Mouse (Mus musculus) forebrain, embryonic 13.5 days (tissue): ENCODE measurements at regions not wholly inside any gene's neighbourhood (a gene's known extent, or its start where the extent isn't known, plus 50 kb on each side); places are given as distances from the start of the nearest gene placed in this dataset.
A peak's percentile ranks its signal among the peaks of the same experiment; 100 is the strongest.
"Not testable (repeated sequence)": the region's sequence is repeated elsewhere in the genome, so short reads cannot be mapped to it uniquely, and the experiment has no call there.

Experiments
- ATAC-seq: fragments of 200-750 bp; cut with Nextera tagmentation; 2 replicates; pipeline ENCODE4 v1.8.0; 2017
- H3K27ac ChIP-seq: fragments of 300-500 bp; sonication (generic); 2 replicates; pipeline ENCODE4 v1.5.1; 2015; ENCODE audit warnings: inconsistent platforms, mild to moderate bottlenecking, moderate library complexity
- H3K27me3 ChIP-seq: fragments of 300-500 bp; sonication (generic); 2 replicates; pipeline ENCODE4 v1.6.1; 2015; ENCODE audit warnings: mild to moderate bottlenecking, inconsistent platforms
- H3K36me3 ChIP-seq: fragments of 300-500 bp; sonication (generic); 2 replicates; pipeline ENCODE4 v1.6.1; 2015; ENCODE audit warnings: mild to moderate bottlenecking, inconsistent platforms; ENCODE audit not compliant: poor library complexity, severe bottlenecking
- H3K4me1 ChIP-seq: fragments of 300-500 bp; sonication (generic); 2 replicates; pipeline ENCODE4 v1.6.1; 2015; ENCODE audit warnings: inconsistent platforms
- H3K4me2 ChIP-seq: fragments of 300-500 bp; sonication (generic); 2 replicates; pipeline ENCODE4 v1.6.1; 2015; ENCODE audit warnings: inconsistent platforms, mild to moderate bottlenecking, moderate library complexity
- H3K4me3 ChIP-seq: fragments of 300-500 bp; sonication (generic); 2 replicates; pipeline ENCODE4 v1.5.1; 2015; ENCODE audit warnings: mild to moderate bottlenecking, inconsistent platforms
- H3K9ac ChIP-seq: fragments of 300-500 bp; sonication (generic); 2 replicates; pipeline ENCODE4 v1.6.1; 2015; ENCODE audit warnings: mild to moderate bottlenecking, inconsistent platforms
- H3K9me3 ChIP-seq: fragments of 300-500 bp; sonication (generic); replicated peaks from 2 replicates; pipeline ENCODE4 v1.6.1; 2016; ENCODE audit warnings: inconsistent platforms
- WGBS: fragments of 180-500 bp; shearing (Covaris S2); methylation state at CpG from one replicate; pipeline ENCODE4 v1.1.7; 2015; 5-methylcytosine and 5-hydroxymethylcytosine counted together

DNA sequence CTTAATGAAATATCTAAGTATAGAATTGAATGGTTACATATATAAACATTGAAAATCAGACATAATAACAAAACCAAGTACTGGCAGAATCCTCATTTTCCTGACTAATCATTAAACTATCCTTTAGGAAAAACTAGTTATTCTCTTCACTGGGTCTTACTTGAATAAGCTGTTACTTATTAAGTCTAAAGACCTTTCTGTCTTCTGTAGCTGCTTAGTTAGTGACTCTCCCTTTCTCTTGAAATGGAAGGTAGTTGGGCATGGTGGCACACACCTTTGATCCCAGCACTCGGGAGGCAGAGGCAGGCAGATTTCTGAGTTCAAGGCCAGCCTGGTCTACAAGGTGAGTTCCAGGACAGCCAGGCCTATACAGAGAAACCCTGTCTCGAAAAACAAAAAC lies 135.9 kb upstream of the Abcb5 start:
- not testable (repeated sequence) for H3K27me3 ChIP-seq, H3K9me3 ChIP-seq, H3K4me1 ChIP-seq, H3K27ac ChIP-seq, H3K36me3 ChIP-seq, H3K9ac ChIP-seq, H3K4me2 ChIP-seq, H3K4me3 ChIP-seq, ATAC-seq
- 85% methylated on average over 2 of the region's 2 CpGs for WGBS

DNA sequence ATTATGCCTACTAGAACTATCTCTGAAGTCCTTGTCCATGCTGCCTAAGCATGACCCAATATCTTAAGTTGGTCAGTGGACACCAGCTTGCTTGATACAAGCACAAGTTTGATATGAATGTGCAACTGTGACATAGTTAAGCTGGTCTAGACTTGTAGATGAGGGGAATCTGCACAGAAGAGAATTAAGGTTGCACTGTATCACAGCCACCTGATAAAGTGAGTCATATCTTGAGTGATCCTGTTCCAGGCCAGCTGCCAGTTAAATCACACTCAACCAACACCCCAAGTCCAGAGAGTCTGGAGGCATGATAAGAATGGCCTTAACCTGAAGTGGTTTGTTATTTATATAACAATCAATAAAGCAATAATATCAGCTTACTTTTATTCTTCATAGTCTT lies 133.5 kb upstream of the Abcb5 start:
- Histone ChIP-seq H3K4me1 (no peaks in the 10 kb centered on the region), H3K4me2 (no peak overlapping the region), H3K27ac (no peak overlapping the region), H3K9me3 (no peaks in the 10 kb centered on the region), H3K4me3 (no peak overlapping the region), H3K9ac (no peak overlapping the region), H3K36me3 (no peaks in the 10 kb centered on the region), H3K27me3 (no peaks in the 10 kb centered on the region)
- ATAC-seq, result no peak

DNA sequence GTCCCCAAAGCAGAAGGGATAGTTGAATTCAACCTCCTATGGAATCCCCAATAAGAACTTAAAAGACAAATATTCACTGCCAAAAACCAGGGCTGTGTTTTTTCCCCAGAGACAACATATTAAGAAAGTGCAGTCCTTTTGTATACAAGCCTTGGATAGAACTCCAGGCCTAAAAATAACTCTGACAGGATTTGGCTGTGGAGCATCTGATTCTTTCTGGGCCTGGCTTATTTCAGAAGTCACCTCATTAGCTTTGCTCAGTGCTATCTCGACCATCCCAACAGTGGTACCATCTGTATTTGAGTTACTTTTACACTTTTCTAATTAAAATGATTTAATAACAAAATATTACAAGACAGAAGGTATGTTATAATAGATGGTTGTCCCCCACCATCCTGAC lies 131.6 kb upstream of the Abcb5 start:
- WGBS, result 60% methylated on average over 1 of the region's 1 CpGs
- no peak overlapping the region for H3K9ac ChIP-seq
- no peak for ATAC-seq
- no peak overlapping the region for H3K4me2 ChIP-seq
- H3K4me1 ChIP-seq, result no peaks in the 10 kb centered on the region
- no peak overlapping the region for H3K4me3 ChIP-seq
- H3K27me3 ChIP-seq, result no peaks in the 10 kb centered on the region
- H3K9me3 ChIP-seq, result no peaks in the 10 kb centered on the region
- no peak overlapping the region for H3K27ac ChIP-seq
- H3K36me3 ChIP-seq, result no peaks in the 10 kb centered on the region

DNA sequence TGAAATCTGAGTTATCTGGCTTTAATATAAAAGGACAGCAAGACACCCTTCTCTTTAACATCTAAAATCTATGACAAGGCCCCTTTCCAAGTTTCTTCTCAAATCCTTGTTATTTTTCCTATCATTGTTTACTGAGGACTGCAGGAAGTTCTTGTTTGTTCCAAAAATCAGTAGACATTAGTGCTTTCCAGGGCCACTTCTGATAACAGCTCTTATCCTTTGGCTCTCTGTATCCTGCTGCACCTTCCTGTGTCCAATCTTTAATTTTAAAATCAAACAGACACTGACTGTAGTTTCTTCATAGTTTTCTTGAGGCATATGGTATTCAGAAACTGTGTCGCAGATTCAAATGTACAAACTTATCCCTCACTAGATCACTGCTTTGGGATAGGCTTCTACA lies 128.1 kb upstream of the Abcb5 start:
- H3K9ac ChIP-seq, result no peak overlapping the region
- no peaks in the 10 kb centered on the region for H3K36me3 ChIP-seq
- H3K27ac ChIP-seq, result no peak overlapping the region
- H3K4me3 ChIP-seq, result no peak overlapping the region
- 98% methylated on average over 1 of the region's 1 CpGs for WGBS
- no peaks in the 10 kb centered on the region for H3K27me3 ChIP-seq
- no peak overlapping the region for H3K4me2 ChIP-seq
- no peaks in the 10 kb centered on the region for H3K9me3 ChIP-seq
- no peaks in the 10 kb centered on the region for H3K4me1 ChIP-seq
- no peak for ATAC-seq

DNA sequence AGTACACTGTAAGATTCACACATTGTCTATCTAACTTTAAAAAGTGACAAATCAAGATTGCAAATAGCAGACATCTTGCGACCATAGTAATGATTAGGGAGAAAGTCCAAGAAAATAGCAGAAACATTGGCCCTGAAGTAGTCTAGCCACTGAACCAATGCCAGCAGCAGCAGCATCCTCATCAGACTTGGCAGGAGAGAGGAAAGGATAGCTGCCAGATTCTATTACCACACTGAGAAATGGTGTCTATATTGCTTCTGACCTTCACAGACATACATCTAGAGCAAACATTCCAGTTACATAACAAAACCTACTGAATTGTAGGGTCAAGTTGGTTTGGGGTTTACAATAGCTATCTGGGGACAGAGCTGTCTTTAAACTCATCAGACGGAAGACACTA lies 127.2 kb upstream of the Abcb5 start:
- WGBS, result 91% methylated on average over 2 of the region's 2 CpGs
- Histone ChIP-seq H3K4me1 (no peaks in the 10 kb centered on the region), H3K4me2 (no peak overlapping the region), H3K36me3 (no peaks in the 10 kb centered on the region), H3K27ac (no peak overlapping the region), H3K4me3 (no peak overlapping the region), H3K9me3 (no peaks in the 10 kb centered on the region), H3K27me3 (no peaks in the 10 kb centered on the region), H3K9ac (no peak overlapping the region)
- no peak for ATAC-seq

DNA sequence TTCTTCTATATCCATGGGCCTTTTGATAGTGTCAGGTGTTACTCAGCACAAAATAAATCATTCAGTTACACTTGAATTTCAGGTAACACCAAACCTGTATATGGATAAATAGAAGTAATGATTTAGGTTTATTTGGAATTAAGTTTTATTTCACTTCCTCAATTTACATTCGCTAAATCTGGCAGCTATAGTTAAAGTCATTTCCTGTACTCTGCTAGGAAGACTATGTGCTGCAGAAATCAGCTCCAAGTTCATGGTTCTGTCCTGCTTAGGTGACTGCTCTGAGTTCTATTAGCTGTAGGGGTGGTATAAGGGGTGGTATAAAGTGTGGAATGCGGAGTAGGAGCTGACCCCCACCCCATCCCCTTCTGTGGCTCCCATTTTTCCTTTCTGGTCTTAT lies 123.1 kb upstream of the Abcb5 start:
- Histone ChIP-seq H3K9ac (no peak overlapping the region), H3K4me3 (no peak overlapping the region), H3K27ac (no peak overlapping the region), H3K36me3 (no peaks in the 10 kb centered on the region), H3K9me3 (no peaks in the 10 kb centered on the region), H3K4me1 (no peaks in the 10 kb centered on the region), H3K27me3 (no peaks in the 10 kb centered on the region), H3K4me2 (no peak overlapping the region)
- no peak for ATAC-seq
- WGBS, result 93% methylated on average over 2 of the region's 2 CpGs

DNA sequence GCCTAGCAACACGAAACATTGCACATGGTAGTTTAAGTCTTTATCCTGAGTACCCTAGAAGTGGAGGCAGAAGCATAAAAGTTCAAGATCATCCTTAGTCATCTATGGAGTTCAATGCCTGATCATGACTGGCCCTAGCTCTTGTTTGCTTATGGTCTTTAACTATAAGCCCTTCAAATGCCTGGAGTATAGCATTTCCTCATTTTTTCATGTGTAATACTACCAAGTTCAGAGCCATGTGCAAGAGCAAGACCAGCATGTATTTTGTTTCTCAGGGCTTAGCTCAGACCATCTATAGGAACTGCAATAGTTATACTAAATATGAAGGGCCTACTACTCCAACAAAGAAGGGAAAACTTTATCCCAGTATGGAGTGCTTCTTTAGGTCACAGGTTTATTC lies 122.4 kb upstream of the Abcb5 start:
- no peak overlapping the region for H3K4me3 ChIP-seq
- no peaks in the 10 kb centered on the region for H3K4me1 ChIP-seq
- H3K27me3 ChIP-seq, result no peaks in the 10 kb centered on the region
- WGBS, result 95% methylated on average over 1 of the region's 1 CpGs
- H3K9ac ChIP-seq, result no peak overlapping the region
- H3K27ac ChIP-seq, result no peak overlapping the region
- H3K4me2 ChIP-seq, result no peak overlapping the region
- H3K9me3 ChIP-seq, result no peaks in the 10 kb centered on the region
- no peak for ATAC-seq
- H3K36me3 ChIP-seq, result no peaks in the 10 kb centered on the region

DNA sequence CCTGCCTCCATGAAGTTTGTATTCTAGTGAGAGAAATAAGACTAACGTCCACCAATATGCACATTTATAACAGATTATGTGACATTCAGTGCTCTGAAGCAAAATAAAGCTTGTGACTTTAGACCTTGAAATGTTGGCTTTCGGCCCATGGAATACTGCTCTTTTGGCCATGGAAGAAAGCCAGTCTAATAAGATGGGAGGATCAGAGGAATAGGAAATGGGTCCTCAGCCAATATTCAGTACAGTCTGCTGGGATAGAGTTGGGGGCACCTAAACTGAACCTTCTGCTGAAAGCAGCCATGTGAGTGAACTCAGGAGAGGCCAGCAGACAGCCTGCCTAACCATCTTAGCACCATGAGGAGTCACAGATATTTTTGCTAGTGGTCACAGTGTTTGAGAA lies 118.6 kb upstream of the Abcb5 start:
- 90% methylated on average over 2 of the region's 2 CpGs for WGBS

DNA sequence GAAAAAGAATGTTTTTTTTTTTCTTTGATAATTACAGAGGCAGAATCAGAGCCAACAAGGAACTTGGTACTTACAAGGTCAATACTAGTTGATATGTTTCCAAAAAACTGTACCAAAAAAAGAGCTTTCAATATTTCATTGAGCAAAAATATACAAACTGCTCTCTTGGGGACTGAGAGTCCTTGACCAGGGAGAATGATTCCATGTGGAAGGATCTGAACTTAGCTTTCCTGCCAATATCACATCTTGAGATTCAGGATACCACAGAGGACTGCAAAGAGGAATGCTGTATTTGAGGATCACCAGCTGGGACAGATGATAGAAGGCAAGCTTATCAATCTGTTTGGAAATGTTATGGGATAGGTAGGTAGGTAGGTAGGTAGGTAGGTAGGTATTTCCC lies 116.6 kb upstream of the Abcb5 start:
- Histone ChIP-seq H3K27me3 (no peaks in the 10 kb centered on the region), H3K4me3 (no peak overlapping the region), H3K4me1 (no peaks in the 10 kb centered on the region), H3K27ac (no peak overlapping the region), H3K9me3 (no peaks in the 10 kb centered on the region), H3K36me3 (no peaks in the 10 kb centered on the region), H3K9ac (no peak overlapping the region), H3K4me2 (no peak overlapping the region)
- ATAC-seq, result no peak

More for the DNA sequence above, 118.6 kb upstream of the Abcb5 start:
- no peak for ATAC-seq
- H3K4me3 ChIP-seq, result no peak overlapping the region
- no peak overlapping the region for H3K27ac ChIP-seq
- H3K27me3 ChIP-seq, result no peaks in the 10 kb centered on the region
- H3K4me2 ChIP-seq, result no peak overlapping the region
- H3K9me3 ChIP-seq, result no peaks in the 10 kb centered on the region
- H3K4me1 ChIP-seq, result no peaks in the 10 kb centered on the region
- H3K36me3 ChIP-seq, result no peaks in the 10 kb centered on the region
- no peak overlapping the region for H3K9ac ChIP-seq

DNA sequence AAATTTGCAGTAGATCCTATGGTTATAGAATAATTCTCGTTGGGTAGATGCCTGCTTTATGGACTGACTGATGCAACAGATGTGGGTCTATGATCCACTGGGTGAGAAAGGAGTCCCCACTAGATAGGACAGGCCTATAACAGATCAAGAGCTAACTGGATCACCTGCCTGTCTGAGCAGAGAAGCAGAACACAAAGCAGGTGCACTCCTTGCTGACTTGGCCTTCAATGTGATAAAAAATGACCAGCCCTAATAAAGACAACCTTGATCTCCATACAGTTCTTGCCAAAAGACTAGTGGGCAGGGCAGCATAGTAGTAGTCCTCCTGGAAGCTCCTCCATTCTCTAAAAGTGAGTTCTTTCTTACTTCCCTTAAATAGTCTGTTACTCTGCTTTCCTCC lies 109.6 kb upstream of the Abcb5 start:
- 69% methylated on average over 1 of the region's 1 CpGs for WGBS
- no peak for ATAC-seq

DNA sequence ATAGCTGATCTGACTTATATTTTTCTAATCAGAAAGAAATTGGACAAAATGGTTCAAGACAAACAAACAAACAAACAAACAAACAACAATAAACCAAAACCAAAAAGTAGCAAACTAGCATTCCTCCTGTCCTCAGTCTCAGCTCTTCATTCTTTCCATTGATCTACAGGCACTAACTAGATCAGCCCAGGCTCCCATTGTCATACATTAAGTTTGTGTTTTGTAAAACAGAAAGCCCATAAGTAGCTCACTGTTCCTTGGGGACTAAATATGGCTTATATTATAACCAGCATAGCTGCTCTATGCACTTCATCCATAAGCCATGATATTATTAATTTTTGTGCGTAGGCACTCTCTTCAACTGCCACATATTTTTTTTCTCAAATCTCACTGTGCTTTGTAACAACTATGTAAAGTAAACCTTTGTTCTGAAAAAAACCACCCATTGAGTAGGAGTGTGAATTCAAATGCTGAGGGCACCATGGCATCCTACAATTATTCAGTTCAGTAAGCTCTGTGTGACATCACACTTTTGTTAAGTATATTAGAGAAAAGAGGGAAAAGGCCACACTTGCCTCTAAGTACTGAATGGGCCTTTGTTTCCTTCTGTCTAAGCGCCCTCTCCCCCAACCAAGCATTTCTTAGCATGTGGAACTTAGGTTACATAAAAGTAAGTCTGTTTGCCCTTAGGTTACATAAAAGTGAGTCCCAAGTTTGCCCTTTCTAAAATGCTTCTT lies 108.7 kb upstream of the Abcb5 start:
- Histone ChIP-seq H3K4me1 (peaks cover 6% of the 10 kb centered on the region; the same call in 1 of the 2 replicates), H3K9me3 (no peaks in the 10 kb centered on the region), H3K4me3 (no peak overlapping the region), H3K27ac (no peak overlapping the region), H3K36me3 (no peaks in the 10 kb centered on the region), H3K4me2 (no peak overlapping the region), H3K9ac (no peak overlapping the region), H3K27me3 (no peaks in the 10 kb centered on the region)
- peak; percentile 67; the same call in 1 of the 2 replicates for ATAC-seq
- WGBS, result 13% methylated on average over 2 of the region's 2 CpGs

More for the DNA sequence above, 109.6 kb upstream of the Abcb5 start:
- Histone ChIP-seq H3K4me2 (no peak overlapping the region), H3K9me3 (no peaks in the 10 kb centered on the region), H3K4me1 (peaks cover 6% of the 10 kb centered on the region; the same call in 1 of the 2 replicates), H3K36me3 (no peaks in the 10 kb centered on the region), H3K4me3 (no peak overlapping the region), H3K27ac (no peak overlapping the region), H3K9ac (no peak overlapping the region), H3K27me3 (no peaks in the 10 kb centered on the region)

DNA sequence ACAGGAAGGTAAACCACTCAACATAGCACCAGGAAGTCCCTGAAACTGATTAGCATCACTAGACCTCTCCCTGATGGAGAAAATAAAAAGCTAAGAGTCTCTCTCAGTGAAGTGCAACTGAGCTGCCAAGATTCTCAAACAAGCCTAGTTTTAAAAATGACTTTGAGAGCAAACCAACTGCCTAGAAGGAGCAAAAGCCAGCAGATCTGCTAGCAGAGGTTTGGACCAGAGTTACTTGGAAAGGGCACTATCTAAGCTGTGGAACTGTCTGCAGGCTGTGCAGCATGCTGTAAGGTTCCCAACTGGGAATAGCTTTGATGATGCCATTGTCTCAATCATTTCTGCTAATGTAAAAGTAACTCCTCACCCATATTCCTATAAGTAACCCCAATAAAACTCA lies 107.9 kb upstream of the Abcb5 start:
- no peak for ATAC-seq
- no peak overlapping the region for H3K27ac ChIP-seq
- H3K4me1 ChIP-seq, result peaks cover 6% of the 10 kb centered on the region; the same call in 1 of the 2 replicates
- no peak overlapping the region for H3K9ac ChIP-seq
- no peak overlapping the region for H3K4me3 ChIP-seq
- H3K27me3 ChIP-seq, result no peaks in the 10 kb centered on the region
- no peaks in the 10 kb centered on the region for H3K9me3 ChIP-seq
- no peak overlapping the region for H3K4me2 ChIP-seq
- H3K36me3 ChIP-seq, result no peaks in the 10 kb centered on the region

DNA sequence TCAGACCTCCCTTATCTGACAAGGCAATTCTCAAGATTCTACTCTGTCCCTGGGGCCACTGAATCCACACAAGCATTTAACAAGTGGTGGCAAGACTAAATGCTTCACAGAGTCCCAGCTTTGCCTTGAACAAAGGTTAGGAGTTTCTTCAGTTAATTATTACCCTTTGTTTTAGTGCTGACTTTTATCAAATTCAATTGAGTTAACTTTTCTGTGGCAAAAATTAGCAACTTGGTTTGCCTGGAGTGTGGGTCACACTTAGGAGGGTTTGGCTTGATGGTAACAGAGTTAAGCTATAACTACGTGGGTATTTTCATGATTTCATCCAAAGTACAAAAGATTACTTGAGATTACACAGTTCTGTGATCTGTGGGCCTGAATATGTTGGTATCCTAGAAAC lies 104.7 kb upstream of the Abcb5 start:
- Histone ChIP-seq H3K9me3 (no peaks in the 10 kb centered on the region), H3K9ac (no peak overlapping the region), H3K27ac (no peak overlapping the region), H3K36me3 (no peaks in the 10 kb centered on the region), H3K4me2 (no peak overlapping the region), H3K27me3 (no peaks in the 10 kb centered on the region), H3K4me1 (peaks cover 6% of the 10 kb centered on the region; the same call in 1 of the 2 replicates), H3K4me3 (no peak overlapping the region)
- 74% methylated on average over 1 of the region's 1 CpGs for WGBS
- no peak for ATAC-seq
